Comparison of ENCODE assay signal across 9 mouse cellular contexts in genomic region chr9:122864848-122865247, GRCm38 (mm10). TPM values are rescaled to one million over a fixed set of nuclear protein-coding genes. Genes with fewer than 3 reads are reported as not detected.
DNase-seq lines count a peak whose midpoint lies in the region; ATAC-seq and TF ChIP-seq lines count a peak whose summit lies in the region.
"Had no signal": no experiment of that assay in that cellular context is flagged by ENCODE, and none has a peak within 500 bp of the region (broad histone marks: within the 10 kb centered on the region; RNA-seq: fewer than 3 reads in every experiment).

No protein-coding gene starts in this region.

- H3K27me3 ChIP-seq in kidney, embryonic 15.5 days, result no peaks in the 10 kb centered on the region
- no peaks in the 10 kb centered on the region for H3K27me3 ChIP-seq in hindbrain, embryonic 14.5 days (ENCODE audit: control insufficient read depth, insufficient read depth, low read length)
- no peaks in the 10 kb centered on the region for H3K27me3 ChIP-seq in midbrain, embryonic 16.5 days (ENCODE audit: control insufficient read depth, insufficient read depth, low read depth, low read length)

- DNase-seq in kidney, postnatal 25 days, result no peak
- DNase-seq in hindbrain, embryonic 14.5 days (ENCODE audit: low spot score), result no peak
- DNase-seq in kidney, adult 11 months, result no peak
- no peak for DNase-seq in layer of hippocampus, postnatal 10 days (ENCODE audit: low spot score in 2 of 2)

- no peak for ATAC-seq in kidney, embryonic 15.5 days (replicated peaks; ENCODE audit: low FRiP score)
- no peak for ATAC-seq in hindbrain, embryonic 14.5 days (ENCODE audit: low FRiP score)
- ATAC-seq in midbrain, embryonic 16.5 days, result no peak
- ATAC-seq in cerebellum, adult (ENCODE audit: insufficient number of reproducible peaks, low FRiP score, low TSS enrichment), result no peak

- H3K9ac ChIP-seq in kidney, embryonic 15.5 days, result peak overlapping the region; percentile 89
- peak overlapping the region; percentile 93 for H3K9ac ChIP-seq in hindbrain, embryonic 14.5 days
- H3K9ac ChIP-seq in midbrain, embryonic 16.5 days (ENCODE audit: low read depth, low read length), result peak overlapping the region; percentile 90

- H3K9me3 ChIP-seq in kidney, embryonic 15.5 days (replicated peaks), result peaks cover 28% of the 10 kb centered on the region
- peaks cover 9% of the 10 kb centered on the region; the same call in 1 of the 2 replicates for H3K9me3 ChIP-seq in hindbrain, embryonic 14.5 days (ENCODE audit: control insufficient read depth, low read length)
- 0 out of 2 replicates have a peak, but pooled peaks cover 5% of the 10 kb centered on the region for H3K9me3 ChIP-seq in midbrain, embryonic 16.5 days (replicated peaks; ENCODE audit: control insufficient read depth, low read length, poor library complexity, severe bottlenecking)

- no peak overlapping the region for H3K27ac ChIP-seq in kidney, embryonic 15.5 days
- no peak overlapping the region for H3K27ac ChIP-seq in bone marrow macrophage, adult 2 months (ENCODE audit: insufficient read depth, low read depth, low read length)
- no peak overlapping the region for H3K27ac ChIP-seq in hindbrain, embryonic 14.5 days
- H3K27ac ChIP-seq in midbrain, embryonic 16.5 days (ENCODE audit: low read length), result no peak overlapping the region

- peaks cover 33% of the 10 kb centered on the region for H3K36me3 ChIP-seq in kidney, embryonic 15.5 days
- H3K36me3 ChIP-seq in hindbrain, embryonic 14.5 days (replicated peaks; ENCODE audit: control insufficient read depth, insufficient read depth), result peaks cover 30% of the 10 kb centered on the region
- peaks cover 21% of the 10 kb centered on the region for H3K36me3 ChIP-seq in midbrain, embryonic 16.5 days (ENCODE audit: control insufficient read depth, insufficient read depth, low read length)

- peak overlapping the region; percentile 73 for H3K4me2 ChIP-seq in kidney, embryonic 15.5 days
- peak overlapping the region; percentile 56 for H3K4me2 ChIP-seq in hindbrain, embryonic 14.5 days (replicated peaks)
- peak overlapping the region; percentile 86 for H3K4me2 ChIP-seq in midbrain, embryonic 16.5 days (ENCODE audit: low read length)

- no peak for TF ChIP-seq CTCF in bone marrow macrophage, adult 2 months (IDR thresholded peaks at IDR 0.05; ENCODE audit: low read depth, low read length)

- 64% methylated on average over 3 of the region's 3 CpGs for WGBS in kidney, embryonic 15.5 days
- 66% methylated on average over 3 of the region's 3 CpGs for WGBS in hindbrain, embryonic 14.5 days
- 69% methylated on average over 3 of the region's 3 CpGs for WGBS in midbrain, embryonic 16.5 days

- peak overlapping the region; percentile 88 for H3K4me3 ChIP-seq in kidney, embryonic 15.5 days (replicated peaks)
- H3K4me3 ChIP-seq in bone marrow macrophage, adult 2 months (ENCODE audit: insufficient read depth, low read length), result peak overlapping the region; percentile 43
- peak overlapping the region; percentile 79 for H3K4me3 ChIP-seq in hindbrain, embryonic 14.5 days (replicated peaks; ENCODE audit: low read length)
- H3K4me3 ChIP-seq in midbrain, embryonic 16.5 days (ENCODE audit: low read depth, low read length), result peak overlapping the region; percentile 93

- peaks cover 14% of the 10 kb centered on the region for H3K4me1 ChIP-seq in kidney, embryonic 15.5 days
- H3K4me1 ChIP-seq in bone marrow macrophage, adult 2 months (ENCODE audit: control insufficient read depth, insufficient read depth, low read length), result peaks cover 15% of the 10 kb centered on the region
- peaks cover 9% of the 10 kb centered on the region for H3K4me1 ChIP-seq in hindbrain, embryonic 14.5 days (replicated peaks; ENCODE audit: control insufficient read depth, insufficient read depth, low read length)
- peaks cover 17% of the 10 kb centered on the region for H3K4me1 ChIP-seq in midbrain, embryonic 16.5 days (ENCODE audit: control insufficient read depth, insufficient read depth, low read length)

- TF ChIP-seq POLR2A in bone marrow macrophage, adult 2 months (IDR thresholded peaks at IDR 0.05; ENCODE audit: borderline replicate concordance, low read depth, low read length), result no peak

RNA-seq across cellular contexts. Expression of gene Zfp445, which starts 1.0 kb away (rescaled TPM):
- 70.8 and 71.3 TPM in 2 replicates for polyA plus RNA-seq in kidney, embryonic 15.5 days (2015; fragmentation: Nextera tagmentation; extraction: Ambion mirVana)
- polyA plus RNA-seq in bone marrow macrophage, adult 2 months (2012; ENCODE audit: insufficient read depth, insufficient read length, missing spikeins), result 51.3 and 61.5 TPM in 2 replicates
- polyA plus RNA-seq in hindbrain, embryonic 14.5 days (2014; fragmentation: Nextera tagmentation; extraction: Ambion mirVana), result 97.7 and 104 TPM in 2 replicates
- 121 and 131 TPM in 2 replicates for polyA plus RNA-seq in midbrain, embryonic 16.5 days (2015; fragmentation: Nextera tagmentation; extraction: Ambion mirVana)
- total RNA-seq in layer of hippocampus, postnatal 10 days (2021), result 100 to 1,000 TPM; 166 to 178 TPM

RNA-seq across cellular contexts. Expression of gene Zkscan7, which starts 20.6 kb away (rescaled TPM):
- polyA plus RNA-seq in kidney, embryonic 15.5 days (2015; fragmentation: Nextera tagmentation; extraction: Ambion mirVana), result 5.0 TPM in 2 replicates
- polyA plus RNA-seq in bone marrow macrophage, adult 2 months (2012; ENCODE audit: insufficient read depth, insufficient read length, missing spikeins), result 1.3 and 1.4 TPM in 2 replicates
- 1.9 and 2.2 TPM in 2 replicates for polyA plus RNA-seq in hindbrain, embryonic 14.5 days (2014; fragmentation: Nextera tagmentation; extraction: Ambion mirVana)
- 4.7 and 4.9 TPM in 2 replicates for polyA plus RNA-seq in midbrain, embryonic 16.5 days (2015; fragmentation: Nextera tagmentation; extraction: Ambion mirVana)
- 1 to 10 TPM; 5.0 TPM for total RNA-seq in layer of hippocampus, postnatal 10 days (2021)

RNA-seq across cellular contexts. Expression of gene Gm35549, which starts 21.0 kb away (rescaled TPM):
- polyA plus RNA-seq in kidney, embryonic 15.5 days (2015; fragmentation: Nextera tagmentation; extraction: Ambion mirVana), result 0.39 and 0.44 TPM in 2 replicates
- polyA plus RNA-seq in bone marrow macrophage, adult 2 months (2012; ENCODE audit: insufficient read depth, insufficient read length, missing spikeins), result not detected in 2 replicates
- polyA plus RNA-seq in hindbrain, embryonic 14.5 days (2014; fragmentation: Nextera tagmentation; extraction: Ambion mirVana), result 0.56 and 0.95 TPM in 2 replicates
- 0.63 TPM in 1 of 2 replicates, not detected in the other for polyA plus RNA-seq in midbrain, embryonic 16.5 days (2015; fragmentation: Nextera tagmentation; extraction: Ambion mirVana)
- not detected for total RNA-seq in layer of hippocampus, postnatal 10 days (2021)
- total RNA-seq: left cerebral cortex, adult 8-10 months had no signal

RNA-seq across cellular contexts. Expression of gene Zfp105, which starts 58.0 kb away (rescaled TPM):
- 24.0 and 25.2 TPM in 2 replicates for polyA plus RNA-seq in kidney, embryonic 15.5 days (2015; fragmentation: Nextera tagmentation; extraction: Ambion mirVana)
- 1.7 and 1.9 TPM in 2 replicates for polyA plus RNA-seq in bone marrow macrophage, adult 2 months (2012; ENCODE audit: insufficient read depth, insufficient read length, missing spikeins)
- polyA plus RNA-seq in hindbrain, embryonic 14.5 days (2014; fragmentation: Nextera tagmentation; extraction: Ambion mirVana), result 16.1 and 17.0 TPM in 2 replicates
- polyA plus RNA-seq in midbrain, embryonic 16.5 days (2015; fragmentation: Nextera tagmentation; extraction: Ambion mirVana), result 16.8 and 19.7 TPM in 2 replicates
- 1 to 10 TPM; 7.2 to 7.8 TPM for total RNA-seq in layer of hippocampus, postnatal 10 days (2021)

RNA-seq across cellular contexts. Expression of gene Tcaim, which starts 59.5 kb away (rescaled TPM):
- polyA plus RNA-seq in kidney, embryonic 15.5 days (2015; fragmentation: Nextera tagmentation; extraction: Ambion mirVana), result 5.2 and 6.3 TPM in 2 replicates
- 3.2 and 3.3 TPM in 2 replicates for polyA plus RNA-seq in bone marrow macrophage, adult 2 months (2012; ENCODE audit: insufficient read depth, insufficient read length, missing spikeins)
- 8.3 and 10.2 TPM in 2 replicates for polyA plus RNA-seq in hindbrain, embryonic 14.5 days (2014; fragmentation: Nextera tagmentation; extraction: Ambion mirVana)
- 9.3 and 9.9 TPM in 2 replicates for polyA plus RNA-seq in midbrain, embryonic 16.5 days (2015; fragmentation: Nextera tagmentation; extraction: Ambion mirVana)
- total RNA-seq in layer of hippocampus, postnatal 10 days (2021), result 10 to 100 TPM; 12.6 to 14.9 TPM

Comparison
In these comparisons a context has a peak if more than half of its experiments do, and no peak if none do; other contexts are left out.
1. H3K4me3 ChIP-seq: peak in every context shown above with its lines; median percentile 93 in midbrain, embryonic 16.5 days; 88 in kidney, embryonic 15.5 days; 79 in hindbrain, embryonic 14.5 days; 43 in bone marrow macrophage, adult 2 months.